Mouse (Mus musculus): ENCODE data around the gene Atxn7.

GRCm38 (mm10) chr14:13970513-13970912 is 9.3 kb downstream of the Atxn7 start:
- no peak for TF ChIP-seq POLR2A (IDR thresholded peaks at IDR 0.05; ENCODE audit: low read depth, low read length)
- TF ChIP-seq CTCF (conservative IDR thresholded peaks at IDR 0.05; ENCODE audit: insufficient read depth, insufficient read length, low read depth, low read length): no peak
